Mouse (Mus musculus) frontal cortex, adult 2 months (tissue): ENCODE results near the gene Ndufb10. TPM values are rescaled to one million over a fixed set of nuclear protein-coding genes. Genes with fewer than 3 reads are reported as not detected.

Source experiments
- DNase-seq, 2 experiments: peaks; one replicate each; pipeline ENCODE4 v3.0.0; 2022; ENCODE audit warnings: low spot score in 1 of 2; ENCODE audit errors: extremely low spot score in 1 of 2
- polyA plus RNA-seq: library from polyadenylated mRNA; depleted of rRNA; stranded (reverse); fragments of >200 nt; gene quantifications from 2 replicates; pipeline ENCODE4 v1.2.3, GENCODE M21; 2012; rRNA removed

Ndufb10 gene
- polyA plus RNA-seq, 1 experiment = 445 TPM

- DNase-seq = no peak
Measured at GRCm38 (mm10) chr17:24672141-24672540, 52.1 kb downstream of the Ndufb10 start.

Other genes starting within 250 kb of the Ndufb10 start
- 37.9 and 45.7 TPM in 2 replicates for gene Mlst8, start 245.4 kb downstream of the Ndufb10 start, polyA plus RNA-seq
- gene Caskin1, start 235.9 kb downstream of the Ndufb10 start, polyA plus RNA-seq = 116 and 124 TPM in 2 replicates
- gene Traf7, start 196.5 kb downstream of the Ndufb10 start, polyA plus RNA-seq = 194 and 212 TPM in 2 replicates
- gene Rab26, start 190.3 kb downstream of the Ndufb10 start, polyA plus RNA-seq = 97.2 and 118 TPM in 2 replicates
- 85.1 and 85.3 TPM in 2 replicates for gene Pkd1, start 174.6 kb downstream of the Ndufb10 start, polyA plus RNA-seq
- 175 and 194 TPM in 2 replicates for gene Tsc2, start 91.8 kb downstream of the Ndufb10 start, polyA plus RNA-seq
- gene Nthl1, start 91.8 kb downstream of the Ndufb10 start, polyA plus RNA-seq = 8.8 and 10.7 TPM in 2 replicates
- 80.5 and 83.9 TPM in 2 replicates for gene Slc9a3r2, start 74.2 kb downstream of the Ndufb10 start, polyA plus RNA-seq
- gene Npw, start 66.0 kb downstream of the Ndufb10 start, polyA plus RNA-seq = 0.65 TPM in 1 of 2 replicates, not detected in the other
- 53.8 and 59.4 TPM in 2 replicates for gene Zfp598, start 54.8 kb downstream of the Ndufb10 start, polyA plus RNA-seq
- gene Syngr3, start 34.5 kb downstream of the Ndufb10 start, polyA plus RNA-seq = 170 and 183 TPM in 2 replicates
- 22.6 and 24.1 TPM in 2 replicates for gene Gfer, start 28.3 kb downstream of the Ndufb10 start, polyA plus RNA-seq
- gene Noxo1, start 28.2 kb downstream of the Ndufb10 start, polyA plus RNA-seq = 5.9 and 6.7 TPM in 2 replicates
- 56.1 and 56.2 TPM in 2 replicates for gene Tbl3, start 16.8 kb downstream of the Ndufb10 start, polyA plus RNA-seq
- gene Rnf151, start 6.4 kb downstream of the Ndufb10 start, polyA plus RNA-seq = 0.11 and 0.38 TPM in 2 replicates
- gene Rps2, start 6.4 kb downstream of the Ndufb10 start, polyA plus RNA-seq = 967 and 1,066 TPM in 2 replicates
- gene Rpl3l, start 3.3 kb upstream of the Ndufb10 start, polyA plus RNA-seq = 0.56 and 0.65 TPM in 2 replicates
- 32.7 and 37.7 TPM in 2 replicates for gene Msrb1, start 12.2 kb upstream of the Ndufb10 start, polyA plus RNA-seq
- gene Hs3st6, start 28.5 kb upstream of the Ndufb10 start, polyA plus RNA-seq = 0.66 and 0.78 TPM in 2 replicates
- gene Meiob, start 79.8 kb upstream of the Ndufb10 start, polyA plus RNA-seq = not detected in 2 replicates
- gene Hagh, start 115.7 kb upstream of the Ndufb10 start, polyA plus RNA-seq = 125 and 142 TPM in 2 replicates
- gene Fahd1, start 125.9 kb upstream of the Ndufb10 start, polyA plus RNA-seq = 23.5 and 26.0 TPM in 2 replicates
- gene Igfals, start 141.5 kb upstream of the Ndufb10 start, polyA plus RNA-seq = 0.06 and 0.16 TPM in 2 replicates
- 29.0 and 31.4 TPM in 2 replicates for gene Nubp2, start 161.9 kb upstream of the Ndufb10 start, polyA plus RNA-seq
- gene Spsb3, start 162.2 kb upstream of the Ndufb10 start, polyA plus RNA-seq = 69.1 and 78.1 TPM in 2 replicates
- 63.7 and 67.9 TPM in 2 replicates for gene Eme2, start 170.6 kb upstream of the Ndufb10 start, polyA plus RNA-seq
- 111 and 127 TPM in 2 replicates for gene Mrps34, start 170.6 kb upstream of the Ndufb10 start, polyA plus RNA-seq
- gene Nme3, start 172.0 kb upstream of the Ndufb10 start, polyA plus RNA-seq = 76.8 and 81.6 TPM in 2 replicates
- gene Mapk8ip3, start 212.5 kb upstream of the Ndufb10 start, polyA plus RNA-seq = 325 and 357 TPM in 2 replicates
- gene Jpt2, start 236.2 kb upstream of the Ndufb10 start, polyA plus RNA-seq = 4.6 and 6.3 TPM in 2 replicates